Mouse (Mus musculus): ENCODE results near the gene Rab23.

DNA sequence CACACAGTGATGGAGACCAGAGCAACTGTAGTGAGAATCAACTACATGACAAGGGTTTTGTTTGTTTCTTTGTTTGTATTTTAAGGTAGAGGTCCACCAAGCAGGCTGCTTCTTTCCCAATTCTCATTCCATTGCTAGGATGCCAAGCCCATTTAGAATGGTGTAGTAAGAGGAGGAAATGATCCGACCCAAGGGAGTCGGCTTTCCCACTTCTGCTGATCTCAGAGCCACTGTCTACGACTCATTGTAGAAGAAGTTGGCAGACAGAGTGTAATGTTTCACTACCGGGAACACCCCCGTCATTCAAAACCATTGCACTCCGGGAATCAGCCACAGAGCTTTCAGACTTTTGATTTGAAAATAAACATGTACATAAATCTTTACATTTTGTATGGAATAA lies 4.8 kb downstream of the Rab23 start:
- TF ChIP-seq POLR2A (IDR thresholded peaks at IDR 0.05; ENCODE audit: borderline replicate concordance, control insufficient read depth, low read depth, low read length): no peak
- TF ChIP-seq CTCF (IDR thresholded peaks at IDR 0.05; ENCODE audit: control insufficient read depth, insufficient read depth, low read length): no peak
